Mouse (Mus musculus) duodenum, adult 2 months (tissue): ENCODE measurements around the gene Stpg3. TPM values are rescaled to one million over a fixed set of nuclear protein-coding genes. Genes with fewer than 3 reads are reported as not detected.

Source experiments
- polyA plus RNA-seq: library from polyadenylated mRNA; depleted of rRNA; stranded (reverse); fragments of >200 nt; gene quantifications from 2 replicates; pipeline ENCODE4 v1.2.3, GENCODE M21; 2012; ENCODE audit warnings: low replicate concordance; rRNA removed

Stpg3 gene
- not detected in 2 replicates for polyA plus RNA-seq

GRCm38 (mm10) chr2:25214444-25214843, at the start of gene Stpg3:
Stpg3 (minus strand) TSS chr2:25214637.

GRCm38 (mm10) chr2:25262291-25262767, 47.9 kb upstream of the Stpg3 start, which contains the start of gene Tprn:
Tprn (plus strand) TSS chr2:25262618.

GRCm38 (mm10) chr2:25255284-25255779, 40.9 kb upstream of the Stpg3 start, which contains the start of gene Tmem203:
Tmem203 (plus strand) TSS chr2:25255439.

GRCm38 (mm10) chr2:25246183-25247072, 32.0 kb upstream of the Stpg3 start, which contains the start of gene AL732309.1:
AL732309.1 (minus strand) TSS chr2:25246863.

GRCm38 (mm10) chr2:25242101-25242506, 27.7 kb upstream of the Stpg3 start, which contains the start of the genes Rnf208 and Cysrt1:
Rnf208 (plus strand) TSS chr2:25242255.
Cysrt1 (minus strand) TSS chr2:25242452.

GRCm38 (mm10) chr2:25236614-25237013, 22.2 kb upstream of the Stpg3 start, which contains the start of gene Rnf224:
Rnf224 (minus strand) TSS chr2:25236787.

GRCm38 (mm10) chr2:25234050-25234449, 19.6 kb upstream of the Stpg3 start, which contains the start of gene Slc34a3:
Slc34a3 (minus strand) TSS chr2:25234364.

GRCm38 (mm10) chr2:25224492-25224765, 10.0 kb upstream of the Stpg3 start, which contains the start of gene Tubb4b:
Tubb4b (minus strand) TSS chr2:25224702.

GRCm38 (mm10) chr2:25218445-25218844, 4.0 kb upstream of the Stpg3 start, which contains the start of gene Fam166a:
Fam166a (plus strand) TSS chr2:25218745.

GRCm38 (mm10) chr2:25211121-25211670, 3.2 kb downstream of the Stpg3 start, which contains the start of gene Nelfb:
Nelfb (minus strand) TSS chr2:25211489.

GRCm38 (mm10) chr2:25196172-25196954, 18.1 kb downstream of the Stpg3 start, which contains the start of gene Tor4a:
Tor4a (minus strand) TSS chr2:25196886.

GRCm38 (mm10) chr2:25180478-25180903, 33.9 kb downstream of the Stpg3 start, which contains the start of gene Nrarp:
Nrarp (plus strand) TSS chr2:25180758.

Other genes starting within 250 kb of the Stpg3 start
- 20.6 and 22.1 TPM in 2 replicates for gene Mrpl41, start 239.5 kb downstream of the Stpg3 start, polyA plus RNA-seq
- gene Pnpla7, start 238.6 kb downstream of the Stpg3 start, polyA plus RNA-seq, result 3.6 and 9.5 TPM in 2 replicates
- gene Nsmf, start 160.3 kb downstream of the Stpg3 start, polyA plus RNA-seq, result 52.7 and 54.1 TPM in 2 replicates
- 121 and 257 TPM in 2 replicates for gene Entpd8, start 134.3 kb downstream of the Stpg3 start, polyA plus RNA-seq
- gene Noxa1, start 119.5 kb downstream of the Stpg3 start, polyA plus RNA-seq, result 17.5 and 26.4 TPM in 2 replicates
- 42.6 and 53.2 TPM in 2 replicates for gene Nrarp, start 33.9 kb downstream of the Stpg3 start, polyA plus RNA-seq
- gene Tor4a, start 17.8 kb downstream of the Stpg3 start, polyA plus RNA-seq, result 25.3 and 31.1 TPM in 2 replicates
- 29.9 and 42.4 TPM in 2 replicates for gene Nelfb, start 3.1 kb downstream of the Stpg3 start, polyA plus RNA-seq
- not detected in 2 replicates for gene Fam166a, start 4.1 kb upstream of the Stpg3 start, polyA plus RNA-seq
- gene Tubb4b, start 10.1 kb upstream of the Stpg3 start, polyA plus RNA-seq, result 379 and 679 TPM in 2 replicates
- 4.3 TPM in 1 of 2 replicates, not detected in the other for gene Slc34a3, start 19.7 kb upstream of the Stpg3 start, polyA plus RNA-seq
- not detected in 2 replicates for gene Rnf224, start 22.1 kb upstream of the Stpg3 start, polyA plus RNA-seq
- 14.3 and 73.6 TPM in 2 replicates for gene Rnf208, start 27.6 kb upstream of the Stpg3 start, polyA plus RNA-seq
- gene Cysrt1, start 27.8 kb upstream of the Stpg3 start, polyA plus RNA-seq, result 0.94 and 8.8 TPM in 2 replicates
- 18.8 and 30.9 TPM in 2 replicates for gene AL732309.1, start 32.2 kb upstream of the Stpg3 start, polyA plus RNA-seq
- 39.8 and 90.7 TPM in 2 replicates for gene Tmem203, start 40.8 kb upstream of the Stpg3 start, polyA plus RNA-seq
- 186 and 454 TPM in 2 replicates for gene Tprn, start 48.0 kb upstream of the Stpg3 start, polyA plus RNA-seq
- 44.6 and 49.5 TPM in 2 replicates for gene Ssna1, start 57.8 kb upstream of the Stpg3 start, polyA plus RNA-seq
- gene Anapc2, start 57.8 kb upstream of the Stpg3 start, polyA plus RNA-seq, result 57.3 and 58.9 TPM in 2 replicates
- 1.4 TPM in 1 of 2 replicates, not detected in the other for gene Tmem210, start 73.5 kb upstream of the Stpg3 start, polyA plus RNA-seq
- 81.7 and 85.6 TPM in 2 replicates for gene Lrrc26, start 75.3 kb upstream of the Stpg3 start, polyA plus RNA-seq
- 0.78 and 1.7 TPM in 2 replicates for gene Grin1, start 104.5 kb upstream of the Stpg3 start, polyA plus RNA-seq
- gene Man1b1, start 117.7 kb upstream of the Stpg3 start, polyA plus RNA-seq, result 13.8 and 17.1 TPM in 2 replicates
- 15.8 and 19.7 TPM in 2 replicates for gene Dpp7, start 141.7 kb upstream of the Stpg3 start, polyA plus RNA-seq
- 66.1 and 563 TPM in 2 replicates for gene Uap1l1, start 151.0 kb upstream of the Stpg3 start, polyA plus RNA-seq
- gene Sapcd2, start 157.7 kb upstream of the Stpg3 start, polyA plus RNA-seq, result 27.5 and 29.1 TPM in 2 replicates
- 50.6 and 75.3 TPM in 2 replicates for gene Entpd2, start 181.2 kb upstream of the Stpg3 start, polyA plus RNA-seq
- 223 and 325 TPM in 2 replicates for gene Npdc1, start 184.7 kb upstream of the Stpg3 start, polyA plus RNA-seq
- 1.3 and 2.1 TPM in 2 replicates for gene Fut7, start 208.6 kb upstream of the Stpg3 start, polyA plus RNA-seq
- 16.8 and 36.7 TPM in 2 replicates for gene Abca2, start 214.1 kb upstream of the Stpg3 start, polyA plus RNA-seq
- 1.9 and 14.3 TPM in 2 replicates for gene Clic3, start 242.2 kb upstream of the Stpg3 start, polyA plus RNA-seq
- 81.4 and 115 TPM in 2 replicates for gene Paxx, start 246.5 kb upstream of the Stpg3 start, polyA plus RNA-seq